In the genomic region with DNA sequence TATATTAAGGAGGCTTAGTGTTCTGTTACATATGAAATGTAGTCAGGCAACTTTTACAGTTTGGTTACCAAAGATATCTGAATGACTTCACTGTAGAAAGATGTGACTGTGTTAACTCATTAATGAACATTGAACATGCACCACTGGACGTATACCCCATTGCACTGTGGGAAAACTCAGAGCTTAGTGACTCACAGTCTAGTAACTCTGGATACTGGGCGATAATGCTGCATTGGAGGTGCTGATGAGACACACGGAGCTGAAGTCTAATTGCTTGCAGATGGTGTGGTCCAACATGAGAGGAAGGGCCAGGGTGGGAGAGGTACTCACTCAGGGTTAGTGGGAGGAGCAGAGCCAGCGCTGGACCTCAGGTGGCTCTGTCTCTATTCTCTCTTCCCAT, we compare ENCODE assay signal across 18 mouse cellular contexts. TPM values are rescaled to one million over a fixed set of nuclear protein-coding genes. Genes with fewer than 3 reads are reported as not detected.
DNase-seq lines count a peak whose midpoint lies in the region; ATAC-seq and TF ChIP-seq lines count a peak whose summit lies in the region.
"Had no signal": no experiment of that assay in that cellular context is flagged by ENCODE, and none has a peak within 500 bp of the region (broad histone marks: within the 10 kb centered on the region; RNA-seq: fewer than 3 reads in every experiment).

No protein-coding gene starts in this region.

- no peak overlapping the region for H3K27ac ChIP-seq in embryonic facial prominence, embryonic 11.5 days (replicated peaks; ENCODE audit: low read depth, low read length)
- no peak overlapping the region for H3K27ac ChIP-seq in embryonic facial prominence, embryonic 10.5 days (replicated peaks)
- no peak overlapping the region for H3K27ac ChIP-seq in kidney, embryonic 14.5 days (ENCODE audit: low read depth, low read length)
- H3K27ac ChIP-seq in embryonic fibroblast, embryonic 13.5 days (ENCODE audit: insufficient read depth, low read length), result peak overlapping the region; percentile 99
- H3K27ac ChIP-seq: forebrain, embryonic 12.5 days; hindbrain, embryonic 14.5 days; midbrain, embryonic 15.5 days; stomach, embryonic 15.5 days had no signal

- no peak overlapping the region for H3K9ac ChIP-seq in embryonic facial prominence, embryonic 11.5 days (replicated peaks; ENCODE audit: low read length)
- H3K9ac ChIP-seq in kidney, embryonic 14.5 days (ENCODE audit: low read depth, low read length), result no peak overlapping the region
- H3K9ac ChIP-seq: forebrain, embryonic 12.5 days; hindbrain, embryonic 14.5 days; midbrain, embryonic 15.5 days; stomach, embryonic 15.5 days had no signal

- peak; percentile 51 for DNase-seq in embryonic facial prominence, embryonic 11.5 days (ENCODE audit: low spot score)
- no peak for DNase-seq in embryonic facial prominence, embryonic 10.5 days (ENCODE audit: low spot score)
- DNase-seq in kidney, postnatal 25 days, result no peak
- DNase-seq in 3T3-L1 (ENCODE audit: low read depth, low spot score), result peak; percentile 85
- DNase-seq in adrenal gland, adult (ENCODE audit: inconsistent age in 2 of 2, low spot score in 1 of 2), result no peak
- DNase-seq: adrenal gland, postnatal 10 days; gastrocnemius, postnatal 14 days; heart, postnatal 14 days; lung, adult 2 months; lung, postnatal 36 days; right cerebral cortex, postnatal 25 days had no signal

- no peak; the same call in 1 of the 2 replicates for ATAC-seq in embryonic facial prominence, embryonic 11.5 days (replicated peaks; ENCODE audit: insufficient number of reproducible peaks, low FRiP score, low TSS enrichment, low read depth)
- 0 out of 2 replicates have a peak, but pooled peaks have one; percentile 15 for ATAC-seq in kidney, embryonic 14.5 days (ENCODE audit: low FRiP score, low TSS enrichment)
- ATAC-seq: midbrain, embryonic 15.5 days had no signal

- no peak for TF ChIP-seq CTCF in embryonic fibroblast, embryonic 13.5 days (IDR thresholded peaks at IDR 0.05; ENCODE audit: borderline replicate concordance, insufficient read depth, low read length)

- 40% methylated on average over 4 of the region's 4 CpGs for WGBS in embryonic facial prominence, embryonic 11.5 days
- 54% methylated on average over 4 of the region's 4 CpGs for WGBS in embryonic facial prominence, embryonic 10.5 days
- 57% methylated on average over 4 of the region's 4 CpGs for WGBS in kidney, embryonic 14.5 days

- TF ChIP-seq POLR2A in embryonic fibroblast, embryonic 13.5 days (IDR thresholded peaks at IDR 0.05; ENCODE audit: low read depth, low read length), result no peak

- no peaks in the 10 kb centered on the region for H3K27me3 ChIP-seq in embryonic facial prominence, embryonic 11.5 days (ENCODE audit: control insufficient read depth, insufficient read depth, low read length)
- no peaks in the 10 kb centered on the region for H3K27me3 ChIP-seq in embryonic facial prominence, embryonic 10.5 days (replicated peaks; ENCODE audit: low read depth, poor library complexity, severe bottlenecking)
- no peaks in the 10 kb centered on the region for H3K27me3 ChIP-seq in kidney, embryonic 14.5 days (ENCODE audit: control insufficient read depth, insufficient read depth, low read length)
- H3K27me3 ChIP-seq: CH12.LX; forebrain, embryonic 12.5 days; midbrain, embryonic 15.5 days; stomach, embryonic 15.5 days had no signal

- peaks cover 5% of the 10 kb centered on the region for H3K4me1 ChIP-seq in embryonic facial prominence, embryonic 11.5 days (ENCODE audit: control insufficient read depth, insufficient read depth, low read length)
- peaks cover 58% of the 10 kb centered on the region for H3K4me1 ChIP-seq in embryonic facial prominence, embryonic 10.5 days
- H3K4me1 ChIP-seq in kidney, embryonic 14.5 days (ENCODE audit: control insufficient read depth, insufficient read depth, low read length), result 0 out of 2 replicates have a peak, but pooled peaks cover 5% of the 10 kb centered on the region
- peaks cover 46% of the 10 kb centered on the region for H3K4me1 ChIP-seq in embryonic fibroblast, embryonic 13.5 days (ENCODE audit: control insufficient read depth, insufficient read depth, low read length)

- no peaks in the 10 kb centered on the region for H3K36me3 ChIP-seq in embryonic facial prominence, embryonic 11.5 days (replicated peaks; ENCODE audit: control insufficient read depth, insufficient read depth, low read depth, low read length)
- H3K36me3 ChIP-seq in embryonic facial prominence, embryonic 10.5 days (replicated peaks), result no peaks in the 10 kb centered on the region
- H3K36me3 ChIP-seq in kidney, embryonic 14.5 days (ENCODE audit: control insufficient read depth, insufficient read depth, low read length), result no peaks in the 10 kb centered on the region
- H3K36me3 ChIP-seq: forebrain, embryonic 12.5 days; midbrain, embryonic 15.5 days; stomach, embryonic 15.5 days had no signal

- H3K4me3 ChIP-seq in embryonic facial prominence, embryonic 11.5 days (ENCODE audit: low read depth, low read length), result no peak overlapping the region
- no peak overlapping the region for H3K4me3 ChIP-seq in embryonic facial prominence, embryonic 10.5 days
- no peak overlapping the region for H3K4me3 ChIP-seq in kidney, embryonic 14.5 days (ENCODE audit: low read length)
- H3K4me3 ChIP-seq in embryonic fibroblast, embryonic 13.5 days (ENCODE audit: insufficient read depth, low read length), result no peak overlapping the region
- H3K4me3 ChIP-seq: forebrain, embryonic 12.5 days; midbrain, embryonic 15.5 days; stomach, embryonic 15.5 days had no signal

- H3K4me2 ChIP-seq in embryonic facial prominence, embryonic 11.5 days (ENCODE audit: low read depth, low read length), result no peak overlapping the region
- H3K4me2 ChIP-seq in kidney, embryonic 14.5 days (replicated peaks; ENCODE audit: low read depth, low read length), result no peak overlapping the region
- H3K4me2 ChIP-seq: forebrain, embryonic 12.5 days; hindbrain, embryonic 14.5 days; midbrain, embryonic 15.5 days; stomach, embryonic 15.5 days had no signal

- H3K9me3 ChIP-seq in embryonic facial prominence, embryonic 11.5 days (replicated peaks; ENCODE audit: control insufficient read depth, low read length), result no peaks in the 10 kb centered on the region
- H3K9me3 ChIP-seq in embryonic facial prominence, embryonic 10.5 days, result no peaks in the 10 kb centered on the region
- no peaks in the 10 kb centered on the region for H3K9me3 ChIP-seq in kidney, embryonic 14.5 days (ENCODE audit: control insufficient read depth, low read length)
- H3K9me3 ChIP-seq: forebrain, embryonic 12.5 days; midbrain, embryonic 15.5 days; stomach, embryonic 15.5 days had no signal

RNA-seq across cellular contexts. Expression of a gene that starts 34.7 kb away (rescaled TPM):
- 23.3 and 27.7 TPM in 2 replicates for polyA plus RNA-seq in embryonic facial prominence, embryonic 11.5 days (2014; fragmentation: Nextera tagmentation; extraction: Ambion mirVana)
- polyA plus RNA-seq in embryonic facial prominence, embryonic 10.5 days (2016; fragmentation: Nextera tagmentation; extraction: Ambion mirVana), result 41.8 and 43.5 TPM in 2 replicates
- polyA plus RNA-seq in kidney, embryonic 14.5 days (2014; fragmentation: Nextera tagmentation; extraction: Ambion mirVana), result 36.9 and 49.2 TPM in 2 replicates
- polyA plus RNA-seq in embryonic fibroblast, embryonic 13.5 days (2011; ENCODE audit: insufficient read length, low read depth, missing spikeins), result 256 and 360 TPM in 2 replicates

Comparison
In these comparisons a context has a peak if more than half of its experiments do, and no peak if none do; other contexts are left out.
1. DNase-seq: peak in embryonic facial prominence, embryonic 11.5 days (single experiment) and 3T3-L1 (single experiment); none in embryonic facial prominence, embryonic 10.5 days (single experiment), kidney, postnatal 25 days (0 of 2) and adrenal gland, adult (0 of 2).